Mouse (Mus musculus) embryonic facial prominence, embryonic 13.5 days (tissue): ENCODE data around the gene Mphosph10. TPM values are rescaled to one million over a fixed set of nuclear protein-coding genes. Genes with fewer than 3 reads are reported as not detected.
A peak's percentile ranks its signal among the peaks of the same experiment; 100 is the strongest.

ENCODE experiments used
- ATAC-seq: fragments of 200-750 bp; cut with Nextera tagmentation; 2 replicates; pipeline ENCODE4 v1.8.0; 2017; ENCODE audit warnings: low read depth; ENCODE audit not compliant: insufficient number of reproducible peaks, insufficient read depth, low FRiP score, low TSS enrichment
- H3K27ac ChIP-seq: fragments of 300-500 bp; sonication (generic); 2 replicates; pipeline ENCODE4 v1.5.1; 2015; ENCODE audit warnings: moderate library complexity, mild to moderate bottlenecking, inconsistent platforms
- H3K27me3 ChIP-seq: fragments of 300-500 bp; sonication (generic); 2 replicates; pipeline ENCODE4 v1.6.1; 2015; ENCODE audit warnings: mild to moderate bottlenecking, inconsistent platforms
- H3K36me3 ChIP-seq: fragments of 300-500 bp; sonication (generic); 2 replicates; pipeline ENCODE4 v1.6.1; 2015; ENCODE audit warnings: mild to moderate bottlenecking, inconsistent platforms
- H3K4me1 ChIP-seq: fragments of 300-500 bp; sonication (generic); 2 replicates; pipeline ENCODE4 v1.6.1; 2015; ENCODE audit warnings: inconsistent platforms
- H3K4me2 ChIP-seq: fragments of 300-500 bp; sonication (generic); 2 replicates; pipeline ENCODE4 v1.6.1; 2015; ENCODE audit warnings: moderate library complexity, mild to moderate bottlenecking, inconsistent platforms
- H3K4me3 ChIP-seq: fragments of 300-500 bp; sonication (generic); 2 replicates; pipeline ENCODE4 v1.5.1; 2015; ENCODE audit warnings: mild to moderate bottlenecking, inconsistent platforms
- H3K9ac ChIP-seq: fragments of 300-500 bp; sonication (generic); 2 replicates; pipeline ENCODE4 v1.6.1; 2015; ENCODE audit warnings: mild to moderate bottlenecking, inconsistent platforms
- H3K9me3 ChIP-seq: fragments of 300-500 bp; sonication (generic); 2 replicates; pipeline ENCODE4 v1.6.1; 2016; ENCODE audit warnings: inconsistent platforms
- WGBS: fragments of 180-500 bp; shearing (Covaris S2); methylation state at CpG from one replicate; pipeline ENCODE4 v1.1.7; 2015; ENCODE audit warnings: mixed read lengths; 5-methylcytosine and 5-hydroxymethylcytosine counted together
- polyA plus RNA-seq: library from polyadenylated mRNA; unstranded; fragments of >200 nt; fragmentation: Nextera tagmentation; extraction: Ambion mirVana; gene quantifications from 2 replicates; pipeline ENCODE4 v1.2.1, GENCODE M21; 2015

The Mphosph10 gene
- polyA plus RNA-seq, 1 experiment from 2014 or later: 48.6 TPM

GRCm38 (mm10) chr7:64373147-64373829 is 18.8 kb downstream of the Mphosph10 start:
- Histone ChIP-seq H3K4me2 (peak overlapping the region; percentile 66), H3K9me3 (no peaks in the 10 kb centered on the region), H3K9ac (peak overlapping the region; percentile 84), H3K4me3 (peak overlapping the region; percentile 66), H3K27ac (peak overlapping the region; percentile 98), H3K27me3 (no peaks in the 10 kb centered on the region), H3K4me1 (peaks cover 12% of the 10 kb centered on the region), H3K36me3 (peaks cover 52% of the 10 kb centered on the region)
- WGBS: 12% methylated on average over 18 of the region's 18 CpGs
- 0 out of 2 replicates have a peak, but pooled peaks have one; percentile 20 for ATAC-seq

- no peak overlapping the region for H3K9ac ChIP-seq
- no peak overlapping the region for H3K4me2 ChIP-seq
- WGBS: 90% methylated on average over 23 of the region's 23 CpGs
- no peak overlapping the region for H3K27ac ChIP-seq
- peaks cover 12% of the 10 kb centered on the region for H3K4me1 ChIP-seq
- H3K9me3 ChIP-seq: no peaks in the 10 kb centered on the region
- ATAC-seq: no peak
- H3K27me3 ChIP-seq: no peaks in the 10 kb centered on the region
- no peak overlapping the region for H3K4me3 ChIP-seq
- peaks cover 47% of the 10 kb centered on the region for H3K36me3 ChIP-seq
Measured at GRCm38 (mm10) chr7:64371940-64372878, 19.9 kb downstream of the Mphosph10 start.

- Histone ChIP-seq H3K4me3 (no peak overlapping the region), H3K9me3 (no peaks in the 10 kb centered on the region), H3K4me2 (no peak overlapping the region), H3K27me3 (no peaks in the 10 kb centered on the region), H3K36me3 (peaks cover 53% of the 10 kb centered on the region), H3K9ac (no peak overlapping the region), H3K27ac (no peak overlapping the region), H3K4me1 (peaks cover 12% of the 10 kb centered on the region)
- 88% methylated on average over 6 of the region's 6 CpGs for WGBS
- no peak for ATAC-seq
Measured at GRCm38 (mm10) chr7:64369841-64370240, 22.2 kb downstream of the Mphosph10 start.

- H3K4me3 ChIP-seq: no peak overlapping the region
- no peak overlapping the region for H3K27ac ChIP-seq
Measured at GRCm38 (mm10) chr7:64365863-64366262, 26.2 kb downstream of the Mphosph10 start.

GRCm38 (mm10) chr7:64360586-64360945 is 31.5 kb downstream of the Mphosph10 start:
- Histone ChIP-seq H3K4me3 (no peak overlapping the region), H3K9me3 (no peaks in the 10 kb centered on the region), H3K4me1 (peaks cover 10% of the 10 kb centered on the region; the same call in 1 of the 2 replicates), H3K4me2 (no peak overlapping the region), H3K27ac (peak overlapping the region; percentile 84), H3K36me3 (peaks cover 89% of the 10 kb centered on the region), H3K9ac (no peak overlapping the region), H3K27me3 (no peaks in the 10 kb centered on the region)
- 14% methylated on average over 3 of the region's 3 CpGs for WGBS
- ATAC-seq: peak; percentile 66; the same call in 1 of the 2 replicates

More at GRCm38 (mm10) chr7:64365863-64366262, 26.2 kb downstream of the Mphosph10 start:
- Histone ChIP-seq H3K36me3 (peaks cover 87% of the 10 kb centered on the region), H3K4me1 (peaks cover 1% of the 10 kb centered on the region; the same call in 1 of the 2 replicates), H3K9me3 (no peaks in the 10 kb centered on the region), H3K4me2 (no peak overlapping the region), H3K9ac (no peak overlapping the region), H3K27me3 (no peaks in the 10 kb centered on the region)
- no peak for ATAC-seq
- WGBS: 84% methylated on average over 5 of the region's 5 CpGs

GRCm38 (mm10) chr7:64359943-64360585 is 32.0 kb downstream of the Mphosph10 start:
- H3K4me2 ChIP-seq: no peak overlapping the region; the same call in 1 of the 2 replicates
- WGBS: 61% methylated on average over 20 of the region's 20 CpGs
- peaks cover 89% of the 10 kb centered on the region for H3K36me3 ChIP-seq
- no peaks in the 10 kb centered on the region for H3K9me3 ChIP-seq
- ATAC-seq: peak; percentile 53; the same call in 1 of the 2 replicates
- no peak overlapping the region for H3K4me3 ChIP-seq
- H3K27ac ChIP-seq: peak overlapping the region; percentile 84
- H3K9ac ChIP-seq: no peak overlapping the region
- no peaks in the 10 kb centered on the region for H3K27me3 ChIP-seq
- peaks cover 10% of the 10 kb centered on the region; the same call in 1 of the 2 replicates for H3K4me1 ChIP-seq

GRCm38 (mm10) chr7:64358666-64359065 is 33.4 kb downstream of the Mphosph10 start:
- Histone ChIP-seq H3K27ac (no peak overlapping the region), H3K4me3 (no peak overlapping the region), H3K4me1 (peaks cover 10% of the 10 kb centered on the region; the same call in 1 of the 2 replicates), H3K4me2 (no peak overlapping the region), H3K36me3 (peaks cover 87% of the 10 kb centered on the region), H3K9ac (no peak overlapping the region), H3K27me3 (no peaks in the 10 kb centered on the region), H3K9me3 (no peaks in the 10 kb centered on the region)
- ATAC-seq: no peak
- WGBS: 90% methylated on average over 6 of the region's 6 CpGs

GRCm38 (mm10) chr7:64357405-64357804 is 34.7 kb downstream of the Mphosph10 start:
- H3K9ac ChIP-seq: no peak overlapping the region
- no peak overlapping the region for H3K4me3 ChIP-seq
- no peak for ATAC-seq
- peaks cover 88% of the 10 kb centered on the region for H3K36me3 ChIP-seq
- no peaks in the 10 kb centered on the region for H3K27me3 ChIP-seq
- H3K27ac ChIP-seq: no peak overlapping the region
- H3K4me1 ChIP-seq: peaks cover 10% of the 10 kb centered on the region; the same call in 1 of the 2 replicates
- WGBS: 82% methylated on average over 9 of the region's 9 CpGs
- H3K9me3 ChIP-seq: no peaks in the 10 kb centered on the region
- H3K4me2 ChIP-seq: no peak overlapping the region

- ATAC-seq: no peak
- H3K4me3 ChIP-seq: no peak overlapping the region
- H3K9me3 ChIP-seq: no peaks in the 10 kb centered on the region
- no peak overlapping the region for H3K9ac ChIP-seq
- H3K4me2 ChIP-seq: no peak overlapping the region
- no peaks in the 10 kb centered on the region for H3K27me3 ChIP-seq
- H3K4me1 ChIP-seq: peaks cover 10% of the 10 kb centered on the region; the same call in 1 of the 2 replicates
- peaks cover 88% of the 10 kb centered on the region for H3K36me3 ChIP-seq
- WGBS: 91% methylated on average over 5 of the region's 5 CpGs
- H3K27ac ChIP-seq: no peak overlapping the region
Measured at GRCm38 (mm10) chr7:64356661-64357060, 35.4 kb downstream of the Mphosph10 start.

- H3K4me2 ChIP-seq: no peak overlapping the region
- H3K4me3 ChIP-seq: no peak overlapping the region
- ATAC-seq: no peak
- no peaks in the 10 kb centered on the region for H3K9me3 ChIP-seq
- no peaks in the 10 kb centered on the region for H3K27me3 ChIP-seq
- peaks cover 86% of the 10 kb centered on the region for H3K36me3 ChIP-seq
- no peak overlapping the region for H3K27ac ChIP-seq
- WGBS: 71% methylated on average over 14 of the region's 14 CpGs
- no peak overlapping the region for H3K9ac ChIP-seq
- H3K4me1 ChIP-seq: no peaks in the 10 kb centered on the region
Measured at GRCm38 (mm10) chr7:64354206-64354605, 37.9 kb downstream of the Mphosph10 start.

- WGBS: 62% methylated on average over 4 of the region's 4 CpGs
- no peak for ATAC-seq
- H3K27ac ChIP-seq: no peak overlapping the region
- H3K4me3 ChIP-seq: no peak overlapping the region
- H3K4me2 ChIP-seq: no peak overlapping the region
- 0 out of 2 replicates have a peak overlapping the region, but pooled peaks have one; percentile 16 for H3K9ac ChIP-seq
- no peaks in the 10 kb centered on the region for H3K4me1 ChIP-seq
- peaks cover 82% of the 10 kb centered on the region for H3K36me3 ChIP-seq
- H3K27me3 ChIP-seq: no peaks in the 10 kb centered on the region
- H3K9me3 ChIP-seq: no peaks in the 10 kb centered on the region
Measured at GRCm38 (mm10) chr7:64351087-64351486, 41.0 kb downstream of the Mphosph10 start.
